Mouse (Mus musculus) MEL (cell line): ENCODE data around the gene Tmed6.

Experiments
- CTCF ChIP-seq, 3 experiments: IDR thresholded peaks in 2 of 3; conservative IDR thresholded peaks in 1 of 3; 2 replicates each; pipeline ENCODE4 v1.5.1; 2011 to 2012; ENCODE audit warnings: low read length in 3 of 3, low read depth in 2 of 3, mild to moderate bottlenecking in 2 of 3, improper control_type of control experiment in 1 of 3, inconsistent platforms in 1 of 3, mixed read lengths in 1 of 3, moderate library complexity in 1 of 3; ENCODE audit not compliant: control insufficient read depth in 1 of 3, insufficient read depth in 1 of 3, poor library complexity in 1 of 3, severe bottlenecking in 1 of 3
- EP300 ChIP-seq, 2 experiments: IDR thresholded peaks; 2 replicates each; pipeline ENCODE4 v1.6.1; 2011; ENCODE audit warnings: improper control_type of control experiment in 2 of 2, low read length in 2 of 2, low read depth in 1 of 2, mild to moderate bottlenecking in 1 of 2
- GABPA ChIP-seq: IDR thresholded peaks from 2 replicates; pipeline ENCODE4 v1.6.1; 2012; ENCODE audit warnings: low read depth, mild to moderate bottlenecking, inconsistent platforms, low read length, improper control_type of control experiment, moderate library complexity
- HCFC1 ChIP-seq: IDR thresholded peaks from 2 replicates; pipeline ENCODE4 v1.6.1; 2012; ENCODE audit warnings: low read depth, mild to moderate bottlenecking, inconsistent platforms, low read length, improper control_type of control experiment, moderate library complexity
- MAX ChIP-seq: IDR thresholded peaks from 2 replicates; pipeline ENCODE4 v1.6.1; 2011; ENCODE audit warnings: low read length, improper control_type of control experiment
- NELFE ChIP-seq: IDR thresholded peaks from 2 replicates; pipeline ENCODE4 v1.6.1; 2011; ENCODE audit warnings: low read depth, low read length, improper control_type of control experiment
- POLR2AphosphoS5 ChIP-seq: IDR thresholded peaks from 2 replicates; pipeline ENCODE4 v1.6.1; 2012; ENCODE audit warnings: low read depth, borderline replicate concordance, mild to moderate bottlenecking, inconsistent platforms, low read length, moderate library complexity, mixed read lengths
- SIN3A ChIP-seq: IDR thresholded peaks from 2 replicates; pipeline ENCODE4 v1.6.1; 2012; ENCODE audit warnings: low read length, improper control_type of control experiment, inconsistent platforms
- TBP ChIP-seq: IDR thresholded peaks from 2 replicates; pipeline ENCODE4 v1.8.0; 2011; ENCODE audit warnings: low read depth, low read length, improper control_type of control experiment
- ZC3H11A ChIP-seq: IDR thresholded peaks from 2 replicates; pipeline ENCODE4 v1.6.1; 2012; ENCODE audit warnings: low read depth, mild to moderate bottlenecking, inconsistent platforms, low read length, improper control_type of control experiment
- ZNF384 ChIP-seq: IDR thresholded peaks from 2 replicates; pipeline ENCODE4 v1.6.1; 2012; ENCODE audit warnings: low read depth, mild to moderate bottlenecking, inconsistent platforms, low read length, improper control_type of control experiment

- TF ChIP-seq GABPA (no peak), ZC3H11A (no peak), NELFE (no peak), SIN3A (no peak), MAX (no peak), ZNF384 (no peak), TBP (no peak), CTCF (IDR thresholded peaks at IDR 0.05 in 2 of 3, conservative IDR thresholded peaks at IDR 0.05 in 1 of 3; ENCODE audit: control insufficient read depth in 1 of 3, insufficient read depth in 1 of 3, low read depth in 2 of 3, low read length in 3 of 3, poor library complexity in 1 of 3, severe bottlenecking in 1 of 3) (no peak), EP300 (IDR thresholded peaks at IDR 0.05; ENCODE audit: low read depth in 1 of 2, low read length in 2 of 2) (no peak), POLR2AphosphoS5 (no peak), HCFC1 (no peak)
Measured at GRCm38 (mm10) chr8:107046976-107047375, 18.5 kb downstream of the Tmed6 start.
